Mouse (Mus musculus) megakaryocyte, embryonic 14.5 days (primary cell): ENCODE results near the gene Bud23. TPM values are rescaled to one million over a fixed set of nuclear protein-coding genes. Genes with fewer than 3 reads are reported as not detected.

Source experiments
- H3K27me3 ChIP-seq: replicated peaks from 2 replicates; pipeline ENCODE3; 2012; ENCODE audit warnings: inconsistent platforms
- H3K36me3 ChIP-seq: replicated peaks from 2 replicates; pipeline ENCODE3; 2012; ENCODE audit warnings: low read length, inconsistent platforms, mixed read lengths
- H3K4me1 ChIP-seq: 2 replicates; pipeline ENCODE4 v1.6.1; 2012; ENCODE audit warnings: inconsistent platforms
- H3K4me3 ChIP-seq: replicated peaks from 2 replicates; pipeline ENCODE3; 2012; ENCODE audit warnings: moderate library complexity, mild to moderate bottlenecking, inconsistent platforms
- H3K9me3 ChIP-seq: 2 replicates; pipeline ENCODE4 v1.6.1; 2012; ENCODE audit warnings: inconsistent platforms
- FLI1 ChIP-seq: IDR thresholded peaks from 2 replicates; pipeline ENCODE4 v1.6.1; 2012; ENCODE audit warnings: low read length, inconsistent platforms, mixed read lengths
- GATA1 ChIP-seq: IDR thresholded peaks from 3 replicates; pipeline ENCODE4 v1.6.1; 2012; ENCODE audit warnings: mixed read lengths, low read length, inconsistent platforms, borderline replicate concordance
- polyA plus RNA-seq: library from polyadenylated mRNA; stranded (reverse); fragments of >175 nt; gene quantifications from 2 replicates; pipeline ENCODE4 v1.2.3, GENCODE M21; 2012; ENCODE audit warnings: low replicate concordance; ENCODE audit not compliant: insufficient read depth

Bud23 gene
- polyA plus RNA-seq, 1 experiment, result 146 TPM

DNA sequence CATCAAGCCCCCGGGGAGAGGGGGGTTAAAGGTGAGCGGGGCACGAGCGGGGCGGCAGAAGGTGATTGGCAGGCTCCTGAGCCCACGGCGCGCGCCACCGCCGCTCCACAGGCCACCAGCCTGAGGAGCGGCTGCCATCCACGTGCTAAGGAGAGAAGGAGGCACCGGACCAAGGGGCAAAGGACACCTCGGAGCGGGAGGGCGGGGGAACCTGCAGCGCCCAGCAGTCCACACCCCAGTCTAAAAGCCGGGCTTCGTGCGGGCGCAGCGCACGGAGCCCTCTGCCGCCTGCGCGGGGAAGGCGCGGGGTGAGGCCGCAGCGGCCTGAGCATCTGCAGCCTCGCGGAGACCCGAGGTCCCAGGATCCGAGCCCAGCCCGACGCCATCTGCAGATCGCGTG lies 24.9 kb upstream of the Bud23 start, which contains the start of gene Mlxipl:
Gene Mlxipl, plus strand, starts transcription at position 238 of the 400 bp plus-strand sequence.
- TF ChIP-seq FLI1 (no peak), GATA1 (no peak)

DNA sequence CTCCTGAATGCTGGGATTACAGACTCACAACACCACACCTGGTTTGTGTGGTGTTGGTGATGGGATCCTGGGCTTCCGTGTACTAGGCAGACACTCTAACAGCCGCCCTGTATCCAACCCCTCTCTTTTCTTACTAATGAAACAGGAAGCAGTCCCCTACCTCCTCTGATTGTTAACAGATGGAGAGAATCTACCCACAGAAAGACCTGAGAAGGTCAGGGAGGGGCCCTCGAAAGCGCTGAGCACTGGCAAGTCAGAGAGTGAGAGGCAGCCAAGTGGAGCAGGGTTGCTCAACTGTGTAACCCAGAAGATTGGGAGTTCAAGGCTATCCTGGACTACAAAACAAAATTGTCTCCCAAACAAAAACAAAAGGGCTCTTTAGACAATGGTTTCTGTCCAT lies 22.1 kb upstream of the Bud23 start:
- H3K4me1 ChIP-seq, result peaks cover 2% of the 10 kb centered on the region; the same call in 1 of the 2 replicates
- no peaks in the 10 kb centered on the region for H3K36me3 ChIP-seq
- H3K27me3 ChIP-seq, result peaks cover 84% of the 10 kb centered on the region
- no peak overlapping the region for H3K4me3 ChIP-seq
- no peak for TF ChIP-seq GATA1
- no peak for TF ChIP-seq FLI1
- peaks cover 3% of the 10 kb centered on the region; the same call in 1 of the 2 replicates for H3K9me3 ChIP-seq

More for the DNA sequence above, 24.9 kb upstream of the Bud23 start, which contains the start of gene Mlxipl:
- H3K4me1 ChIP-seq, result 0 out of 2 replicates have a peak, but pooled peaks cover 2% of the 10 kb centered on the region
- H3K4me3 ChIP-seq, result no peak within 1 kb of the TSS
- no peaks in the 10 kb centered on the region for H3K36me3 ChIP-seq
- H3K9me3 ChIP-seq, result peaks cover 3% of the 10 kb centered on the region; the same call in 1 of the 2 replicates
- H3K27me3 ChIP-seq, result peaks cover 80% of the 10 kb centered on the region

DNA sequence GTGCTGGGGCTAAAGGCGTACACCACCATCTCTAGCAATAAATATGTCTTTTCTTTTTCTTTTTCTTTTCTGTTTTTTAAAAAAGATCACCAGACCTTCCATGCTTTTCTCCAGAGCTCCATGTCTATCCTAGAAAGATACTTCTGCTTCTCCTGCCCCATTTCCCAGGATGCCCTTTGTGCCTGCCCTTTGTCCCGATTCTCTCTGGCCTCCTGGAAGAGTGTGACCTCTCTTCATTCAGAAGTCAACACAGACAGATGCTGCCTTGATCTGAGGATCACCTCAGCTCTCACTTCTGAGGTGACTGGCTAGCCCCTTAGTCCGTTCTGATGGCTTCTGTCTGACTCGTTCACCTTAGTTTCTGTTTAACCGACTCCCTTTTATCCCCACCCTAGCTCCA lies 15.8 kb upstream of the Bud23 start:
- Histone ChIP-seq H3K9me3 (no peaks in the 10 kb centered on the region), H3K36me3 (no peaks in the 10 kb centered on the region), H3K27me3 (peaks cover 72% of the 10 kb centered on the region), H3K4me3 (no peak overlapping the region), H3K4me1 (peaks cover 16% of the 10 kb centered on the region)
- TF ChIP-seq GATA1, result no peak
- no peak for TF ChIP-seq FLI1

DNA sequence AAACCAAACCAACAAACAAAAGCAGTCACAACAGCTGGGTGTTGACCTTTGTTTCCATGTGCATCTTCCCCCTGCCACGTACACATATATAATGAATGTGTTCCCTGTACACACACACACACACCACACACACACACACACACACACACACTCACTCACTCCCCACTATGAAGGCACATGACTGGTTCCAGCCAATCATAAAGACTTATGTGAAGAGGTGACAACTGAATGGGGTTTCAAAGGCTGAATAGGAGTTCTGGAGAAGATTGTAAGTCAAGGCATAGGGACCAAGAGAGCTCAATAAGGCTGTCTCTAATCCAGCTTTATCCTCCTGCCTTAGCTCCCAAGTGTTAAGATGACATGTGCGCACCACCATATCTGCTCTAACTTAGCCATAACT lies 14.8 kb upstream of the Bud23 start:
- Histone ChIP-seq H3K4me3 (no peak overlapping the region), H3K36me3 (no peaks in the 10 kb centered on the region), H3K4me1 (peaks cover 16% of the 10 kb centered on the region), H3K27me3 (peaks cover 72% of the 10 kb centered on the region), H3K9me3 (no peaks in the 10 kb centered on the region)
- TF ChIP-seq GATA1 (no peak), FLI1 (no peak)

DNA sequence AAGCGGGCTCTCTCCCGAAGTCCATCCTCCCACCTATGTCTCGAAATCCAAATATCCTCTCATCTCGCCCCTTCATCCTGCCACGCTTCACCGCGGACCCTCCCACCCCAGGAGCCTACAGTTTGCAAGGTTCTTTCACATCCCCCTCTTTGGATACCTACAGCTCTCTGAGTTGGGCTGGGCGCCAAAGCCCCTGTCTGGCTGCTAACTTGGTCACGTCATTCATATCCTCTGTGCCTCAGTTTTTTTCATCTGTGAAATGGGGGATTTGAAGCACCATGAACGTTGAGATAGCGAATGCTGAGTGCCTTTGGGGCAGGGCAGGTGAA lies 13.7 kb upstream of the Bud23 start:
- TF ChIP-seq GATA1, result no peak
- TF ChIP-seq FLI1, result no peak
- H3K27me3 ChIP-seq, result peaks cover 70% of the 10 kb centered on the region
- no peaks in the 10 kb centered on the region for H3K9me3 ChIP-seq

DNA sequence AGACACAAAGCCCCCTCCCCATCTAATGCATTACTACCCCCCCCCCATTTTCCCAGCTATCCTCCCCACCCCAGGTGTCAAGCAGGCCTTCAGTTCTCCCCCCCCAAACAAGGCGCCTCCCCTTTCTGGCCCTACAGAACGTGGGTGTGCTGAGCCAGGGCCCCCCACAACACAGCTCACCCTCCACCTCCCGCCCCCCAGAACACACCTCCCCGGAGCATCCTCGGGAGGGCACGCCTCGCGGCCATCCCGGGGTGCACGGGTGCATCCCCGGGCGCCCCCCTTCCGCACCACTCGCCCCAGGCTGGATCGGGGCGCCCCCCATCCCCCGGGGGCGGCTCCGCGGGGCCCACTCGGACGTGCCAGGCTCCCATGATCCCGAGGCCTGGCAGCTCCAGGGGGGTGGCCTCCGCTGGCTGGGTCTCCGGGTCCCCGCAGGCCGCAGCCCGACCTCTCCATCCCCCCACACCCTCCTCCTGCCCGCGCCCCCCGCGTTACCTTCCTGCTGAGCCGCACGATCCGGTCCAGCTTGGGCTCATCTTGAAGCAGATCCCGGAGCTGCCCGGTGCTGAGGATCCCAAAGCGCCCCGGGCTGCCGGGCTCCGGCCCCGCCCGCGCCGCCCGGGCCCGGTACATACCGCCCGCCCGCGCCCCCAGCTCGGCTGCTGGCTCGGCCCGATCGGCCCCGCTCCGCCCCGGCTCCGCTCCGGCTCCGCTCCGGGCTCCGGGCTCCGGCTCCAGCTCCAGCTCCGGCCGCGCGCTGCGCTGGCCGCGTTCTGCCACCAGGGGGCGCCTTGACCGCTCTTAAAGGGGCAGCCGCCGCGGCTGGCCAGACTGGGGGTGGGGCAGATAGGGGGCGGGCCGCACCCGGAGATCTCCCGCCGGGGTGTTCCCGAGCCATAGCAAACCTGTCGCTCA lies 13.1 kb upstream of the Bud23 start, which contains the start of gene Vps37d:
Gene Vps37d, minus strand, starts transcription at position 703 of the 918 bp plus-strand sequence.
- no peak for TF ChIP-seq GATA1
- TF ChIP-seq FLI1, result no peak
- Histone ChIP-seq H3K4me3 (peak within 1 kb of the TSS; percentile 92), H3K36me3 (no peaks in the 10 kb centered on the region), H3K9me3 (no peaks in the 10 kb centered on the region), H3K4me1 (peaks cover 16% of the 10 kb centered on the region), H3K27me3 (peaks cover 67% of the 10 kb centered on the region)

More for the DNA sequence above, 13.7 kb upstream of the Bud23 start:
- H3K4me3 ChIP-seq, result peak overlapping the region; percentile 92
- peaks cover 16% of the 10 kb centered on the region for H3K4me1 ChIP-seq
- H3K36me3 ChIP-seq, result no peaks in the 10 kb centered on the region

DNA sequence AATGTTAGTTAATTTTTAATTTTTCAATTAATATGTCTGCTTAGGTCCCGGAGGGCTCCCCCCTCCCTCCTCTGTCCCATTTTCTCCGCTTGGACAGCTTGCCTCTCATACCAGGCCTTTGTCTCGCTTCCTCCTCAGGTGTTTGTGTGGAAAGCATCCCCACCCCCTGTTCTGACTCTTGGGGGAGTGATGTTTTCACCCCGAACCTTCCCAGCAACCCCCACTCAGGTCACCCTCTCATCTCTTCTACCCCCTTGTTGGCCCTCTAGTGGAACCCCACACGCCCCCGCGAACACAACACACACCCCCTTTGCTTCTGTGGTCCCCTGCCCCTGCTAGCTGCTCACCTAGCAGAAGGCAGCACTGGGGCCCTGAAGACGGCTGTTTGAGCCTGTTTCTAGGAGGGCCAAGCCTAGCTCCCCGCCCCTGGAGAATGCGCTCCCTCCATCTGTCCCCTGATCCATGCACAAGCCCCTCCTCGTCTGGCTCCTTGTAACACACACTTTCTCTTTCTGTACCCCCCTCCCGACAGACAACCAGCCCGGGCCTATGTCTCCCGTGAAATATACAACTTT lies 12.3 kb upstream of the Bud23 start:
- TF ChIP-seq FLI1 (no peak), GATA1 (no peak)
- Histone ChIP-seq H3K4me1 (peaks cover 16% of the 10 kb centered on the region), H3K9me3 (no peaks in the 10 kb centered on the region), H3K4me3 (peak overlapping the region; percentile 56), H3K27me3 (peaks cover 69% of the 10 kb centered on the region), H3K36me3 (no peaks in the 10 kb centered on the region)

DNA sequence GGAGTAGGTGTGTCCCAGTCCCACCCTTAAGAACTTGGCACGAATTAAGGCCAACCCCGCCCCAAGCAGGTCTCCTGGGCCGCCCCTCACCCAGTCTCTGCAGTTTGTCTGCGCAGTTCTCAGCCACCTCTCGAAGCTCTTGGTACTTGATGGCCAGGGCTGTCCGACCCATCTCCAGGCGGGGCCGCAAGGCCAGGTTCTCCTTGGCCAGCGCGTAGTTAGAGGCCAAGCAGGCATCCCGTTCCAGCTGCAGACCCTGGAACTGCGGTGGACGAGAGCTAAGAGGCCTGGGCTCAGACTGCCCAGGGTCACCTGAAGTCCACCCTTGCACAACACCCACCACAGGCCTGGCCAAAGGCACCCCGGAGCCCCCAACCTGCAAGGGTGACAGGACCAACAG lies 11.6 kb upstream of the Bud23 start:
- Histone ChIP-seq H3K4me3 (no peak overlapping the region), H3K36me3 (no peaks in the 10 kb centered on the region), H3K4me1 (peaks cover 16% of the 10 kb centered on the region), H3K27me3 (peaks cover 65% of the 10 kb centered on the region), H3K9me3 (no peaks in the 10 kb centered on the region)
- no peak for TF ChIP-seq FLI1
- TF ChIP-seq GATA1, result no peak

DNA sequence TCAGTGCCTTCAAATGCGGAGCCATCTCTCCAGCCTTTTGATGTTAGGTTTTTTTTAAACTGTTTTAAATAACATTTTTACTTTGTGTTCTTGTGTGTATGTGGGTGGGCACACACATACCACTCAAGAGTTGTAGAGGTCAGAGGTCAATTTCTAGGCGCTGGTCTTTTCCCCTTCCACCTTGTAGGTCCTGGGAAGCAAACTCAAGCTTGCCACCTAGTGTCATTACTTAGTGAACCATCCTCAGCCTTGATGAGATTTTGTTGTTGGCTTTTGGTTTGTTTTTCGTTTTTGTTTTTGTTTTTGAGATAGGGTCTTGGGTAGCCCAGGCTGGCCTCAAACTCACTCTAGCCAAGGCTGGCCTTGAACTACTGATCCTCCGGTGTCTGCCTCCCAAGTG lies 10.9 kb upstream of the Bud23 start:
- peaks cover 18% of the 10 kb centered on the region for H3K4me1 ChIP-seq
- H3K27me3 ChIP-seq, result peaks cover 68% of the 10 kb centered on the region
- peaks cover 5% of the 10 kb centered on the region; the same call in 1 of the 2 replicates for H3K9me3 ChIP-seq
- H3K4me3 ChIP-seq, result no peak overlapping the region
- H3K36me3 ChIP-seq, result no peaks in the 10 kb centered on the region
- TF ChIP-seq GATA1 (no peak), FLI1 (no peak)
